Mouse (Mus musculus) hindbrain, embryonic 16.5 days (tissue): Measurements from ENCODE around the gene Cdca7. TPM values are rescaled to one million over a fixed set of nuclear protein-coding genes. Genes with fewer than 3 reads are reported as not detected.
A peak's percentile ranks its signal among the peaks of the same experiment; 100 is the strongest.

Experiments
- ATAC-seq: fragments of 200-750 bp; cut with Nextera tagmentation; 2 replicates; pipeline ENCODE4 v1.8.0; 2017; ENCODE audit warnings: moderate TSS enrichment, moderate library complexity
- H3K27ac ChIP-seq: fragments of 300-500 bp; sonication (generic); 2 replicates; pipeline ENCODE4 v1.5.1; 2014; ENCODE audit warnings: low read depth, mild to moderate bottlenecking, control low read depth, low read length, moderate library complexity
- H3K27me3 ChIP-seq: fragments of 300-500 bp; sonication (generic); replicated peaks from 2 replicates; pipeline ENCODE4 v1.6.1; 2014; ENCODE audit warnings: low read length; ENCODE audit not compliant: control insufficient read depth, insufficient read depth
- H3K36me3 ChIP-seq: fragments of 300-500 bp; sonication (generic); 2 replicates; pipeline ENCODE4 v1.6.1; 2014; ENCODE audit warnings: mild to moderate bottlenecking, low read length, moderate library complexity, mixed read lengths; ENCODE audit not compliant: control insufficient read depth, insufficient read depth
- H3K4me1 ChIP-seq: fragments of 300-500 bp; sonication (generic); 2 replicates; pipeline ENCODE4 v1.6.1; 2014; ENCODE audit warnings: low read depth, low read length; ENCODE audit not compliant: control insufficient read depth, insufficient read depth
- H3K4me2 ChIP-seq: fragments of 300-500 bp; sonication (generic); 2 replicates; pipeline ENCODE4 v1.6.1; 2014; ENCODE audit warnings: mild to moderate bottlenecking, low read length, control low read depth, moderate library complexity
- H3K4me3 ChIP-seq: fragments of 300-500 bp; sonication (generic); 2 replicates; pipeline ENCODE4 v1.5.1; 2014; ENCODE audit warnings: mild to moderate bottlenecking, low read length, control low read depth, moderate library complexity
- H3K9ac ChIP-seq: fragments of 300-500 bp; sonication (generic); 2 replicates; pipeline ENCODE4 v1.6.1; 2014; ENCODE audit warnings: low read depth, mild to moderate bottlenecking, control low read depth, low read length, moderate library complexity
- H3K9me3 ChIP-seq: fragments of 300-500 bp; sonication (generic); 2 replicates; pipeline ENCODE4 v1.6.1; 2014; ENCODE audit warnings: mild to moderate bottlenecking, low read length, moderate library complexity; ENCODE audit not compliant: control insufficient read depth
- WGBS: fragments of 180-500 bp; shearing (Covaris S2); extraction: QIAGEN DNeasy Blood & Tissue Kit; methylation state at CpG from one replicate; pipeline ENCODE4 v1.1.7; 2014; 5-methylcytosine and 5-hydroxymethylcytosine counted together
- polyA plus RNA-seq: library from polyadenylated mRNA; unstranded; fragments of >200 nt; fragmentation: Nextera tagmentation; extraction: Ambion mirVana; gene quantifications from 2 replicates; pipeline ENCODE4 v1.2.1, GENCODE M21; 2015

Gene Cdca7
- polyA plus RNA-seq, 1 experiment from 2014 or later: 17.3 TPM

DNA sequence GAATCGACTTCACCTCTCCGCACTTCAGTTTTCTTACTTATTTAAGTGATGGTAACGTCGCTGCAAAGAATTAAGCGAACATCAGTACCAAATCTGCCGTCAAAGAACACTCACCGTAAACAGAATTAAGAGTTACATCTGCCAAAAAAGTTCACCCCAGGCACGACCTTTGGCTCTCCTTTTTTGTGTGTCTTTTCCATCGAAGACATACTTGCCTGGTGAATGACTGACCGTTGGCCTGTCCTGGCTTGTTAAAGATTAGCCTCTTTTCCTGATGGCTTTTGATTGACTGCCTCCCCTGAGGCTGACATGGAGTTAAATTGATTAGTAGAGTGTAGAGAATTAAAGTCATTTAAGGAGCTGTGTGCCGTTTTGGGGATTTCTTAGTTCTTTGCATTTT is 1.3 kb downstream of the Cdca7 start:
- Histone ChIP-seq H3K4me3 (peak overlapping the region; percentile 91), H3K9me3 (no peaks in the 10 kb centered on the region), H3K9ac (peak overlapping the region; percentile 76; the same call in 1 of the 2 replicates), H3K27me3 (peaks cover 5% of the 10 kb centered on the region), H3K36me3 (no peaks in the 10 kb centered on the region), H3K27ac (no peak overlapping the region), H3K4me1 (peaks cover 11% of the 10 kb centered on the region), H3K4me2 (peak overlapping the region; percentile 91)
- WGBS: 3% methylated on average over 11 of the region's 11 CpGs
- no peak for ATAC-seq

- WGBS: 64% methylated on average over 4 of the region's 4 CpGs
- Histone ChIP-seq H3K27ac (no peak overlapping the region), H3K4me1 (peaks cover 11% of the 10 kb centered on the region), H3K27me3 (peaks cover 5% of the 10 kb centered on the region), H3K4me2 (peak overlapping the region; percentile 91), H3K9ac (no peak overlapping the region), H3K36me3 (no peaks in the 10 kb centered on the region), H3K9me3 (no peaks in the 10 kb centered on the region), H3K4me3 (no peak overlapping the region)
- ATAC-seq: no peak
Measured at GRCm38 (mm10) chr2:72478176-72478575, 2.2 kb downstream of the Cdca7 start.

GRCm38 (mm10) chr2:72478921-72479320 is 3.0 kb downstream of the Cdca7 start:
- H3K4me2 ChIP-seq: peak overlapping the region; percentile 6; the same call in 1 of the 2 replicates

GRCm38 (mm10) chr2:72479818-72480217 is 3.9 kb downstream of the Cdca7 start:
- no peak for ATAC-seq
- peaks cover 11% of the 10 kb centered on the region for H3K4me1 ChIP-seq
- H3K27ac ChIP-seq: no peak overlapping the region
- no peak overlapping the region for H3K9ac ChIP-seq
- WGBS: 84% methylated on average over 9 of the region's 9 CpGs
- no peaks in the 10 kb centered on the region for H3K9me3 ChIP-seq
- H3K4me3 ChIP-seq: no peak overlapping the region
- H3K4me2 ChIP-seq: no peak overlapping the region
- H3K36me3 ChIP-seq: 0 out of 2 replicates have a peak, but pooled peaks cover 2% of the 10 kb centered on the region
- peaks cover 2% of the 10 kb centered on the region for H3K27me3 ChIP-seq

More at GRCm38 (mm10) chr2:72478921-72479320, 3.0 kb downstream of the Cdca7 start:
- 52% methylated on average over 13 of the region's 13 CpGs for WGBS
- peaks cover 5% of the 10 kb centered on the region for H3K27me3 ChIP-seq
- H3K36me3 ChIP-seq: no peaks in the 10 kb centered on the region
- no peak overlapping the region for H3K9ac ChIP-seq
- no peak for ATAC-seq
- H3K4me1 ChIP-seq: peaks cover 11% of the 10 kb centered on the region
- H3K27ac ChIP-seq: no peak overlapping the region
- H3K9me3 ChIP-seq: no peaks in the 10 kb centered on the region
- H3K4me3 ChIP-seq: no peak overlapping the region

GRCm38 (mm10) chr2:72491650-72492049 is 15.7 kb downstream of the Cdca7 start:
- Histone ChIP-seq H3K27me3 (no peaks in the 10 kb centered on the region), H3K4me2 (no peak overlapping the region), H3K9ac (no peak overlapping the region), H3K36me3 (no peaks in the 10 kb centered on the region), H3K4me1 (no peaks in the 10 kb centered on the region), H3K27ac (no peak overlapping the region), H3K4me3 (no peak overlapping the region), H3K9me3 (peaks cover 3% of the 10 kb centered on the region; the same call in 1 of the 2 replicates)
- ATAC-seq: no peak
- WGBS: 56% methylated on average over 7 of the region's 7 CpGs

DNA sequence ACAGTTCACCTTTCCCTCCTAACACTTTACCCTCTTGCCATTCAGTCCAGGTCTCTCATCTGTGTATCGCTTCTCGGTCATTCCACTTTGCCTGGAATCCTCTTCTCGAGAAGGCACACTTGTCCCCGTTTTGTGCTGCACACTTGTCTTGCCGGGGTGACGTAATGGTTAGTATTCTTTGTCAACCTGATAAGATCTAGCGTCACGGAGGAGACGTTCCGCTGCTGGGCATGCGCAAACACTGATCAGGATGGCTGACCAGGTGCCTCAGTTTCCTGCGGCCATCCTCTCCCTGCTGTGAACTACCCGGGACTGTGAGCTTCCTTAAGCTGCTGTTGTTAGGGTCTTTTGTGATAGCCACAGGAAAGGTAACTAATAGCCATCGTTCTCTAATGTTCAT is 17.1 kb downstream of the Cdca7 start:
- Histone ChIP-seq H3K27ac (no peak overlapping the region), H3K9ac (no peak overlapping the region), H3K4me1 (no peaks in the 10 kb centered on the region), H3K4me2 (peak overlapping the region; percentile 2; the same call in 1 of the 2 replicates), H3K9me3 (peaks cover 3% of the 10 kb centered on the region; the same call in 1 of the 2 replicates), H3K27me3 (no peaks in the 10 kb centered on the region), H3K4me3 (no peak overlapping the region), H3K36me3 (no peaks in the 10 kb centered on the region)
- WGBS: 50% methylated on average over 14 of the region's 14 CpGs
- no peak for ATAC-seq

GRCm38 (mm10) chr2:72499074-72499721 is 23.2 kb downstream of the Cdca7 start:
- Histone ChIP-seq H3K9me3 (no peaks in the 10 kb centered on the region), H3K36me3 (no peaks in the 10 kb centered on the region), H3K9ac (peak overlapping the region; percentile 45), H3K4me2 (peak overlapping the region; percentile 55), H3K4me3 (peak overlapping the region; percentile 24), H3K27me3 (peaks cover 5% of the 10 kb centered on the region), H3K27ac (no peak overlapping the region), H3K4me1 (peaks cover 5% of the 10 kb centered on the region)
- ATAC-seq: peak; percentile 54; the same call in 1 of the 2 replicates
- WGBS: 7% methylated on average over 23 of the region's 23 CpGs

DNA sequence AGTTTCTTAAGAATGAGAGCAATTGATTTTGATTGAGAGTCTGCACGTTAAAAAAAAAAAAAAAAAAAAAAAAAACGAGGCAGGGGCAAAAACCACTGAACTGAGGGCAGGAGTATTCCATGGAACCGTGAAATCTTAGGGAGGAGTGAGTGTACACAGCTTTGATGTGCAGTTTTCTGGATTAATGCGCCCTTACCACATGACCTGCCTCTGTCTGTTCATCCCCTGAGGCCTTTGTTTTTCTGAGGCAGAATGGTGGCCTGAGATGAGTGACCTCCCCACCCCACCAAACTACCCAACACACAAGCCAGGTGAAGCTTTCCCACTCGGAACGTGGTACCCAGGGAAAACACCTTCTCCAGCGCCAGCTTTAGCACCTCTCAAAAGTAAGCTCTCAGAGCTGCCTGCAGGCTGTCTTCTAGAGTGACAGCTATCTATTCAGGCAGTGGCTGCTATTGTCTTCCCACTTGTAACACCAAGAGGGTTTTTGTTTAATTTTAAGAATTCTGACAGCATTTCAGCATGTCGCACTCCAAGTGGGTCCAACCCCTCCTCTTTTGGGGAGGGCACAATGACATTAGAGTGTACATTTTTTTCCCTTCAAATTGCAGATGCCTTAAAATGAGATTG is 23.9 kb downstream of the Cdca7 start:
- H3K4me1 ChIP-seq: peaks cover 5% of the 10 kb centered on the region
- H3K36me3 ChIP-seq: no peaks in the 10 kb centered on the region
- H3K4me3 ChIP-seq: no peak overlapping the region
- ATAC-seq: no peak
- peak overlapping the region; percentile 55 for H3K4me2 ChIP-seq
- 10% methylated on average over 8 of the region's 8 CpGs for WGBS
- H3K27me3 ChIP-seq: peaks cover 5% of the 10 kb centered on the region
- no peaks in the 10 kb centered on the region for H3K9me3 ChIP-seq
- no peak overlapping the region for H3K27ac ChIP-seq
- no peak overlapping the region for H3K9ac ChIP-seq

DNA sequence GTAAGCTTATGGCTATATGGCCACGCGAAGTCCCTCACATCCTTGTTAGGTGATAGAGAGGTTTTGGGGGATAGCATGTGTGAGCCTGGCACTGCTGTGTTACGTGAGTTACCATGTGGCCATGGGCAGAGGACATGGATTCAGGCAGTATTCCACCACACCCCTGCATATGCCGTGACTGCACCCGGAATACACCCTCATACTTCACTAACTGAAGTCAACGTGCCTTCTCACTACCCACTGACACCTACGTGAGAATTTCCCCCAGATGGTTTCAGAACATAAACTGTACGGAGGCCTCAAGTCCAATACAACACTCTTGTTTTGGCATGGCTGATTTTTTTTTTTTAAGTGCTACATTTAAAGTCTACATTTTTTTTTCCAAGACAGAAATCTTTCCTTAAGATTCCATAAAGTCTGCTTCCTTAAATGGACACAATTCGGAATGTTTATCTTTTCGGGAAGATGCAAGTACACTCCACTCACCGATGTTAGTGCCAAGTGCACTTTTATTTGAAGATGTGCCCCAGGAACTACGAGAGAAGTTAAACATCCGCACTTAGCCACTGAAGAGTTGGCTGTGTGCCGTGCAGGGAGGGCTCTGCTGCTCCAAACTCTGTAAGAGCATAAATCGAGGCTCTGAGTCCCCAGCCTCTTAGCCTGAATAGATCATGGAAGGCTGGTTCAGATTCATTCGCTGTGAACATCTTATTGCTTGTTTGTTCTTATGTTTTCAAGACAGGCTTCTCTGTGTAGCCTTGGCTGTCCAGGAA is 26.3 kb downstream of the Cdca7 start:
- H3K9ac ChIP-seq: no peak overlapping the region
- H3K27me3 ChIP-seq: peaks cover 5% of the 10 kb centered on the region
- peaks cover 5% of the 10 kb centered on the region for H3K4me1 ChIP-seq
- no peak overlapping the region for H3K4me3 ChIP-seq
- no peaks in the 10 kb centered on the region for H3K36me3 ChIP-seq
- H3K27ac ChIP-seq: no peak overlapping the region
- no peak overlapping the region for H3K4me2 ChIP-seq
- H3K9me3 ChIP-seq: no peaks in the 10 kb centered on the region
- WGBS: 88% methylated on average over 16 of the region's 16 CpGs
- no peak for ATAC-seq
